In the genomic region with DNA sequence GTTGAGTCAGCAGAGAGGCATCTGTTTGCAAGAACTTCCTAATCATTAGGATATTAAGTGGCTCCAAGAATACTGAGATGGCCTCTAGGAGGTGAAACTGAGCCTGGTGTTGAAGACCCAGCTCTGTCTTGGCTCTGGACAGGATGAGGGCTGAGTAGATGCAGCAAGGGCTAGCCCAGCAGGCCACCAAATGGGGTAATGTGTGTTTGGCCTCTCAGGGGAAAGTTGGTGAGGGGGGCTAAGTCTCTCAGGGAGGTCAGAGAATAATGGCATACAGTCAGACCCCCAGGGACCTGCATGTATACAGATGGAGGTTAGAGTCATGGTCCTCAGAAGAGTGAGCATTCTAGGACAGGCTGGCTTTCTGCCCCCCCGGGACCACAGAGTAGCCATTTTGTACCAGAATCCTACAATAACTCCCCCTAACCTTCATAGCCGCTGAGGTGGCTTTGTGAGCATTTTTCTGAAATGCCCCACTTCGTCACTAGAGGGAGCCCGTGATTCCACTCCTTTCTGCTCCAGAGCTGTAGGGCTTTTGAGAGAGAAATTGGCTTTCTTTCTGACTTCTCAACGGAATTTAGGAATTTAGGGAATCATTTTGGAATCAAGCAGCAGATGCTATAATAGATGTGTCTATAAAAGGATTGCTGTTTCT, we compare ENCODE assay signal across 9 mouse cellular contexts. TPM values are rescaled to one million over a fixed set of nuclear protein-coding genes. Genes with fewer than 3 reads are reported as not detected.
DNase-seq lines count a peak whose midpoint lies in the region; ATAC-seq and TF ChIP-seq lines count a peak whose summit lies in the region.
"Had no signal": no experiment of that assay in that cellular context is flagged by ENCODE, and none has a peak within 500 bp of the region (broad histone marks: within the 10 kb centered on the region; RNA-seq: fewer than 3 reads in every experiment).

No protein-coding gene starts in this region.

- no peak for TF ChIP-seq EP300 in ES-Bruce4 (IDR thresholded peaks at IDR 0.05; ENCODE audit: insufficient read depth, low read depth, low read length)

- no peaks in the 10 kb centered on the region for H3K27me3 ChIP-seq in hindbrain, embryonic 10.5 days (ENCODE audit: insufficient read depth, poor library complexity, severe bottlenecking)
- no peaks in the 10 kb centered on the region for H3K27me3 ChIP-seq in hindbrain, embryonic 13.5 days
- H3K27me3 ChIP-seq in ES-Bruce4 (ENCODE audit: control insufficient read depth, insufficient read depth, low read length, poor library complexity, severe bottlenecking), result no peaks in the 10 kb centered on the region
- no peaks in the 10 kb centered on the region for H3K27me3 ChIP-seq in splenic B cell, adult 2 months (ENCODE audit: control insufficient read depth, insufficient read depth, low read length, poor library complexity, severe bottlenecking)
- H3K27me3 ChIP-seq: embryonic facial prominence, embryonic 13.5 days had no signal

- DNase-seq in hindbrain, embryonic 10.5 days (ENCODE audit: low spot score), result peak; percentile 50
- DNase-seq in c-Kit-positive CD71-positive TER-119-negative erythroid progenitor cells, embryonic 14.5 days (ENCODE audit: low read depth), result peak; percentile 30
- DNase-seq in frontal cortex, postnatal 25 days (ENCODE audit: low spot score in 2 of 2), result peak; percentile 50 to 56
- peak; percentile 50 for DNase-seq in layer of hippocampus, postnatal 14 days (ENCODE audit: low spot score in 2 of 2)
- DNase-seq in mesoderm, embryonic 11.5 days (ENCODE audit: low read depth, low spot score), result peak; percentile 54
- DNase-seq in splenic B cell, adult 2 months (ENCODE audit: low read depth, low spot score), result peak; percentile 77

- 16% methylated on average over 5 of the region's 5 CpGs for WGBS in hindbrain, embryonic 10.5 days
- WGBS in hindbrain, embryonic 13.5 days, result 14% methylated on average over 5 of the region's 5 CpGs

- TF ChIP-seq CTCF in ES-Bruce4 (IDR thresholded peaks at IDR 0.05; ENCODE audit: low read depth, low read length), result peak; percentile 36

- no peak overlapping the region for H3K27ac ChIP-seq in hindbrain, embryonic 10.5 days
- no peak overlapping the region for H3K27ac ChIP-seq in hindbrain, embryonic 13.5 days
- H3K27ac ChIP-seq in ES-Bruce4 (ENCODE audit: insufficient read depth, low read length), result no peak overlapping the region
- H3K27ac ChIP-seq: embryonic facial prominence, embryonic 13.5 days had no signal

- H3K4me1 ChIP-seq in hindbrain, embryonic 10.5 days (replicated peaks), result 0 out of 2 replicates have a peak, but pooled peaks cover 4% of the 10 kb centered on the region
- H3K4me1 ChIP-seq in hindbrain, embryonic 13.5 days (replicated peaks), result peaks cover 10% of the 10 kb centered on the region
- no peaks in the 10 kb centered on the region for H3K4me1 ChIP-seq in ES-Bruce4 (ENCODE audit: control insufficient read depth, insufficient read depth, low read length)
- H3K4me1 ChIP-seq: embryonic facial prominence, embryonic 13.5 days had no signal

- H3K4me2 ChIP-seq in hindbrain, embryonic 13.5 days, result no peak overlapping the region
- H3K4me2 ChIP-seq: embryonic facial prominence, embryonic 13.5 days had no signal

- H3K9ac ChIP-seq in hindbrain, embryonic 13.5 days, result no peak overlapping the region
- H3K9ac ChIP-seq in ES-Bruce4 (ENCODE audit: low read depth, poor library complexity, severe bottlenecking), result no peak overlapping the region
- H3K9ac ChIP-seq: embryonic facial prominence, embryonic 13.5 days had no signal

- ATAC-seq in hindbrain, embryonic 13.5 days (ENCODE audit: low FRiP score), result no peak

- H3K4me3 ChIP-seq in hindbrain, embryonic 10.5 days, result no peak overlapping the region
- no peak overlapping the region for H3K4me3 ChIP-seq in hindbrain, embryonic 13.5 days
- no peak overlapping the region for H3K4me3 ChIP-seq in ES-Bruce4 (ENCODE audit: low read depth, low read length)
- H3K4me3 ChIP-seq: embryonic facial prominence, embryonic 13.5 days had no signal

- H3K36me3 ChIP-seq in hindbrain, embryonic 10.5 days, result no peaks in the 10 kb centered on the region
- no peaks in the 10 kb centered on the region for H3K36me3 ChIP-seq in hindbrain, embryonic 13.5 days
- H3K36me3 ChIP-seq in ES-Bruce4 (ENCODE audit: control insufficient read depth, insufficient read depth, low read length, poor library complexity, severe bottlenecking), result no peaks in the 10 kb centered on the region
- no peaks in the 10 kb centered on the region for H3K36me3 ChIP-seq in splenic B cell, adult 2 months (ENCODE audit: control insufficient read depth, insufficient read depth, low read length, poor library complexity, severe bottlenecking)
- H3K36me3 ChIP-seq: embryonic facial prominence, embryonic 13.5 days had no signal

- H3K9me3 ChIP-seq in hindbrain, embryonic 10.5 days, result no peaks in the 10 kb centered on the region
- H3K9me3 ChIP-seq in hindbrain, embryonic 13.5 days, result no peaks in the 10 kb centered on the region
- H3K9me3 ChIP-seq in ES-Bruce4 (replicated peaks; ENCODE audit: control insufficient read depth, insufficient read depth, low read length, poor library complexity, severe bottlenecking), result no peaks in the 10 kb centered on the region
- H3K9me3 ChIP-seq: embryonic facial prominence, embryonic 13.5 days had no signal

- TF ChIP-seq POLR2A in ES-Bruce4 (IDR thresholded peaks at IDR 0.05; ENCODE audit: insufficient read depth, low read length), result no peak

RNA-seq across cellular contexts. Expression of a gene that starts 9.1 kb away (rescaled TPM):
- polyA plus RNA-seq in hindbrain, embryonic 10.5 days (2016; fragmentation: Nextera tagmentation; extraction: Ambion mirVana), result 6.1 and 9.5 TPM in 2 replicates
- 71.3 and 75.5 TPM in 2 replicates for polyA plus RNA-seq in hindbrain, embryonic 13.5 days (2015; fragmentation: Nextera tagmentation; extraction: Ambion mirVana)
- polyA plus RNA-seq in ES-Bruce4 (2011; ENCODE audit: insufficient read depth, insufficient read length, low read depth, missing spikeins), result not detected in 2 replicates
- 10 to 100 TPM; 30.6 to 31.3 TPM for total RNA-seq in layer of hippocampus, postnatal 14 days (2021)

RNA-seq across cellular contexts. Expression of a gene that starts 39.3 kb away (rescaled TPM):
- polyA plus RNA-seq in hindbrain, embryonic 10.5 days (2016; fragmentation: Nextera tagmentation; extraction: Ambion mirVana), result 0.20 and 0.26 TPM in 2 replicates
- 0.27 and 0.52 TPM in 2 replicates for polyA plus RNA-seq in hindbrain, embryonic 13.5 days (2015; fragmentation: Nextera tagmentation; extraction: Ambion mirVana)
- polyA plus RNA-seq in ES-Bruce4 (2011; ENCODE audit: insufficient read depth, insufficient read length, low read depth, missing spikeins), result not detected in 2 replicates
- under 1 TPM; 0.16 to 0.26 TPM for total RNA-seq in layer of hippocampus, postnatal 14 days (2021)

RNA-seq across cellular contexts. Expression of a gene that starts 44.7 kb away (rescaled TPM):
- polyA plus RNA-seq in hindbrain, embryonic 10.5 days (2016; fragmentation: Nextera tagmentation; extraction: Ambion mirVana), result 2.7 and 3.0 TPM in 2 replicates
- 1.5 and 1.8 TPM in 2 replicates for polyA plus RNA-seq in hindbrain, embryonic 13.5 days (2015; fragmentation: Nextera tagmentation; extraction: Ambion mirVana)
- polyA plus RNA-seq in ES-Bruce4 (2011; ENCODE audit: insufficient read depth, insufficient read length, low read depth, missing spikeins), result not detected in 2 replicates
- 1 to 10 TPM; 4.1 to 5.1 TPM for total RNA-seq in layer of hippocampus, postnatal 14 days (2021)
